Mouse (Mus musculus) liver, embryonic 14.5 days (tissue): Measurements from ENCODE around the gene Inpp4a. TPM values are rescaled to one million over a fixed set of nuclear protein-coding genes. Genes with fewer than 3 reads are reported as not detected.

Experiments used
- ATAC-seq: fragments of 200-750 bp; cut with Nextera tagmentation; 2 replicates; pipeline ENCODE4 v1.8.0; 2017; ENCODE audit warnings: moderate number of reproducible peaks, mild to moderate bottlenecking, moderate library complexity; ENCODE audit not compliant: insufficient read depth
- DNase-seq, 3 experiments: peaks; one replicate each; pipeline ENCODE4 v3.0.0-alpha.2; 2012 to 2013; ENCODE audit warnings: low read depth in 3 of 3, low spot score in 3 of 3
- H3K27ac ChIP-seq: fragments of 300-500 bp; sonication (generic); 2 replicates; pipeline ENCODE4 v1.5.1; 2014; ENCODE audit warnings: moderate library complexity, mild to moderate bottlenecking, control low read depth, inconsistent platforms
- H3K27me3 ChIP-seq: fragments of 300-500 bp; sonication (generic); 2 replicates; pipeline ENCODE4 v1.6.1; 2014; ENCODE audit warnings: mild to moderate bottlenecking, low read length, moderate library complexity; ENCODE audit not compliant: control insufficient read depth, insufficient read depth
- H3K36me3 ChIP-seq: fragments of 300-500 bp; sonication (generic); replicated peaks from 2 replicates; pipeline ENCODE4 v1.6.1; 2014; ENCODE audit warnings: low read depth; ENCODE audit not compliant: control insufficient read depth, insufficient read depth
- H3K4me1 ChIP-seq, 2 experiments: fragments of 200-500 bp in 1 of 2; fragments of 300-500 bp in 1 of 2; sonication (generic) in 1 of 2; replicated peaks; 2 replicates each; pipeline ENCODE4 v1.6.1; 2012 to 2014; ENCODE audit warnings: antibody characterized with exemption in 1 of 2, inconsistent platforms in 1 of 2, low read length in 1 of 2; ENCODE audit not compliant: control insufficient read depth in 2 of 2, insufficient read depth in 2 of 2
- H3K4me2 ChIP-seq: fragments of 300-500 bp; sonication (generic); 2 replicates; pipeline ENCODE4 v1.6.1; 2014; ENCODE audit warnings: low read depth, mild to moderate bottlenecking, control low read depth, moderate library complexity
- H3K4me3 ChIP-seq, 2 experiments: fragments of 200-500 bp in 1 of 2; fragments of 300-500 bp in 1 of 2; sonication (generic) in 1 of 2; 2 replicates each; pipeline ENCODE4 v1.5.1; 2012 to 2014; ENCODE audit warnings: low read depth in 2 of 2, low read length in 2 of 2, mild to moderate bottlenecking in 2 of 2, control low read depth in 1 of 2, inconsistent platforms in 1 of 2, moderate library complexity in 1 of 2; ENCODE audit not compliant: insufficient read depth in 1 of 2
- H3K9ac ChIP-seq: fragments of 300-500 bp; sonication (generic); replicated peaks from 2 replicates; pipeline ENCODE4 v1.6.1; 2014; ENCODE audit warnings: mild to moderate bottlenecking, control low read depth, moderate library complexity
- H3K9me3 ChIP-seq: fragments of 300-500 bp; sonication (generic); 2 replicates; pipeline ENCODE4 v1.6.1; 2016; ENCODE audit warnings: low read length, mixed read lengths; ENCODE audit not compliant: control insufficient read depth
- CTCF ChIP-seq: IDR thresholded peaks from 2 replicates; pipeline ENCODE4 v1.5.1; 2016; ENCODE audit warnings: antibody characterized with exemption, low read depth, control low read depth
- EP300 ChIP-seq: IDR thresholded peaks from 2 replicates; pipeline ENCODE4 v1.6.1; 2016; ENCODE audit warnings: antibody characterized with exemption, low read depth
- WGBS: fragments of 180-500 bp; shearing (Covaris S2); extraction: QIAGEN DNeasy Blood & Tissue Kit; methylation state at CpG from one replicate; pipeline ENCODE4 v1.1.7; 2014; ENCODE audit not compliant: insufficient replicate concordance; 5-methylcytosine and 5-hydroxymethylcytosine counted together
- polyA plus RNA-seq, 2 experiments: library from polyadenylated mRNA; depleted of rRNA in 1 of 2; stranded (reverse) in 1 of 2; unstranded in 1 of 2; fragments of >200 nt; fragmentation: Nextera tagmentation in 1 of 2; extraction: Ambion mirVana in 1 of 2; gene quantifications; 2 replicates each; pipeline versions ENCODE4 v1.2.1 to v1.2.3; 2012 to 2014

Gene Inpp4a
- polyA plus RNA-seq, 2 experiments = 1.7 to 2.2 TPM

GRCm38 (mm10) chr1:37430297-37430840 lies 130.7 kb downstream of the Inpp4a start:
- peak overlapping the region; percentile 74 to 98 for H3K4me3 ChIP-seq
- peaks cover 16 to 20% of the 10 kb centered on the region in 2 experiments for H3K4me1 ChIP-seq
- DNase-seq (peak in 2 of 3 experiments; percentile 34 to 49), ATAC-seq (peak; percentile 74)
- H3K36me3 ChIP-seq = peaks cover 30% of the 10 kb centered on the region
- peak overlapping the region; percentile 81 for H3K27ac ChIP-seq
- no peaks in the 10 kb centered on the region for H3K9me3 ChIP-seq
- TF ChIP-seq CTCF = no peak
- TF ChIP-seq EP300 = no peak
- H3K9ac ChIP-seq = peak overlapping the region; percentile 95
- H3K27me3 ChIP-seq = no peaks in the 10 kb centered on the region
- peak overlapping the region; percentile 96 for H3K4me2 ChIP-seq
- WGBS = 2% methylated on average over 40 of the region's 40 CpGs

- Histone ChIP-seq H3K4me1 (peaks cover 12 to 17% of the 10 kb centered on the region in 2 experiments), H3K36me3 (peaks cover 59% of the 10 kb centered on the region), H3K9ac (peak overlapping the region; percentile 34; the same call in 1 of the 2 replicates), H3K27me3 (no peaks in the 10 kb centered on the region), H3K27ac (peak overlapping the region; percentile 44), H3K4me2 (peak overlapping the region; percentile 59), H3K9me3 (no peaks in the 10 kb centered on the region), H3K4me3 (peak overlapping the region in 1 of 2 experiments; percentile 10; a peak in 1 of 4 replicates)
- DNase-seq = peak in 2 of 3 experiments; percentile 47 to 60
- 31% methylated on average over 3 of the region's 3 CpGs for WGBS
- peak; percentile 86 for ATAC-seq
- peak; percentile 72 for TF ChIP-seq EP300
- no peak for TF ChIP-seq CTCF
Measured at GRCm38 (mm10) chr1:37436419-37436818, 136.8 kb downstream of the Inpp4a start.

- H3K4me2 ChIP-seq = peak overlapping the region; percentile 19; the same call in 1 of the 2 replicates
- peaks cover 13% of the 10 kb centered on the region for H3K36me3 ChIP-seq
- H3K9ac ChIP-seq = no peak overlapping the region
- DNase-seq = peak in 2 of 3 experiments; percentile 25 to 35
- peak; percentile 70; the same call in 1 of the 2 replicates for ATAC-seq
- H3K27ac ChIP-seq = peak overlapping the region; percentile 30; the same call in 1 of the 2 replicates
- TF ChIP-seq EP300 = no peak
- no peak for TF ChIP-seq CTCF
- H3K27me3 ChIP-seq = no peaks in the 10 kb centered on the region
- WGBS = 61% methylated on average over 16 of the region's 16 CpGs
- no peaks in the 10 kb centered on the region for H3K9me3 ChIP-seq
- H3K4me1 ChIP-seq = peaks cover 2 to 19% of the 10 kb centered on the region in 2 experiments; a peak in 2 of 4 replicates
- no peak overlapping the region for H3K4me3 ChIP-seq
Measured at GRCm38 (mm10) chr1:37442848-37443835, 143.5 kb downstream of the Inpp4a start.

GRCm38 (mm10) chr1:37448361-37449095 lies 148.9 kb downstream of the Inpp4a start:
- 62% methylated on average over 10 of the region's 10 CpGs for WGBS
- H3K4me3 ChIP-seq = no peak overlapping the region
- no peak overlapping the region for H3K27ac ChIP-seq
- H3K27me3 ChIP-seq = no peaks in the 10 kb centered on the region
- DNase-seq = no peak
- H3K9me3 ChIP-seq = no peaks in the 10 kb centered on the region
- H3K4me1 ChIP-seq = peaks cover 0 to 3% of the 10 kb centered on the region in 2 experiments; a peak in 1 of 4 replicates
- no peak overlapping the region for H3K4me2 ChIP-seq
- no peaks in the 10 kb centered on the region for H3K36me3 ChIP-seq
- H3K9ac ChIP-seq = no peak overlapping the region
- no peak for ATAC-seq
- TF ChIP-seq CTCF (peak; percentile 66), EP300 (no peak)
